Mouse (Mus musculus) left cerebral cortex, adult 2 months (tissue): ENCODE results near the gene Magi1. TPM values are rescaled to one million over a fixed set of nuclear protein-coding genes. Genes with fewer than 3 reads are reported as not detected.
A peak's percentile ranks its signal among the peaks of the same experiment; 100 is the strongest.

Source experiments
- DNase-seq, 2 experiments: peaks; one replicate each; pipeline ENCODE4 v3.0.0; 2021 to 2022; ENCODE audit warnings: low spot score in 2 of 2, mixed read lengths in 1 of 2; ENCODE audit errors: extremely low spot score in 1 of 2
- H3K27ac ChIP-seq: fragments of 200-600 bp; 2 replicates; pipeline ENCODE4 v1.8.1; 2022
- H3K4me3 ChIP-seq: fragments of 200-600 bp; 2 replicates; pipeline ENCODE4 v1.8.1; 2022
- CTCF ChIP-seq: fragments of 200-600 bp; IDR thresholded peaks from 2 replicates; pipeline ENCODE4 v1.8.1; 2022; ENCODE audit warnings: antibody characterized with exemption, mild to moderate bottlenecking, moderate library complexity
- intact Hi-C: fragments of 180-260 bp; cut with DNase I; formaldehyde crosslinking; loops from one replicate; pipeline ENCODE4 v1.15.1; 2025
- total RNA-seq, 2 experiments: library from RNA; stranded (reverse); gene quantifications; 2 replicates each; pipeline ENCODE4 v1.2.3; 2021

The Magi1 gene
- total RNA-seq, 2 experiments from 2014 or later: 87.5 to 94.2 TPM

DNA sequence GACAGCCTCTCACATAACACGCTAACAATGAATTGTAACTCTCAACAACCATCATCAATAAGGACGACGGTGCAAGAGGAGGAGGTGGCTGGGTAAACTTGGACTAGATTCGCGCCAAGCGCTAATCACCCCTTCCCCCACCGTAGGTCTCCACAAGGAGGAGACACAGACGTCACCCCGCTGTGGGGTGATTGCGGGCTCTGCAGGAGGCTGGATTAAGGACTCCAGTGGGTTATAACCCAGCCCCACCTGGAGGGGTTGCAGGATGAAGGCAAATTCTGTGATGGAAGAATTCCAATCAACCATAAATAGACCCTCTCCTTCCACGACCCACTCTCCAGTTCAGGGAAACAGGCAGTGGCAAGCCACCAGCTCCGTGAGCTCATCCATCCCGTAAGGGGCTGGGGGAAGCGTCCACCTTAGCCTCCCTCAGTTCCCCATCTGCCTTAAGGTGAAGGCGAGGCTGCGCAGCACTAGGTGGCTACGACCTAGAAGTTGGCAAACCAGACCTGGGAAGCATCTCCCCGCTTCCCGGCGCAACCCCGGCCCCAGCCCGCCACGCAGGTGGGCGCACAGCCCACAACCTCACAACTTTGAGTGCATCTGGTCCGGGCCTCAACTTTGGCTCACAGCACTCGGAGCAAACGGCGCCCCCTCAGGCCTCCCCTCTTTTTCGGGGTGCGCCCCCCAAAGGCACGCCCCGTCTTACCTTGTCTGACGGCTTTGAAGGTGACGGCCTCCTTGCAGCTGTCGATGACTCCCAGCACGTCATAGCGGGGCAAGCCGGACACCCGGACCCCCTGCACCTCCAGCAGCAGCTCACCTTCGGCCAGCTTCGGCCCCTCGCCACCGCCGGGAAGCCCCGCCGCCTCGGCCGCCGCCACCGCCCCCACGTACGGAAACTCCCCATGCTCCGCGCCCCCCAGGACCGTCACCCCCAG, 1.1 kb downstream of the Magi1 start:
- intact Hi-C loops: loop anchor here (2.0 kb wide), 3 partner anchors 56 to 202 kb away; no protein-coding TSS in a partner anchor
- Histone ChIP-seq H3K4me3 (peak overlapping the region; percentile 86), H3K27ac (peak overlapping the region; percentile 84)
- TF ChIP-seq CTCF: no peak; the same call in none of the 2 replicates
- peak; percentile 23 to 32 for DNase-seq

DNA sequence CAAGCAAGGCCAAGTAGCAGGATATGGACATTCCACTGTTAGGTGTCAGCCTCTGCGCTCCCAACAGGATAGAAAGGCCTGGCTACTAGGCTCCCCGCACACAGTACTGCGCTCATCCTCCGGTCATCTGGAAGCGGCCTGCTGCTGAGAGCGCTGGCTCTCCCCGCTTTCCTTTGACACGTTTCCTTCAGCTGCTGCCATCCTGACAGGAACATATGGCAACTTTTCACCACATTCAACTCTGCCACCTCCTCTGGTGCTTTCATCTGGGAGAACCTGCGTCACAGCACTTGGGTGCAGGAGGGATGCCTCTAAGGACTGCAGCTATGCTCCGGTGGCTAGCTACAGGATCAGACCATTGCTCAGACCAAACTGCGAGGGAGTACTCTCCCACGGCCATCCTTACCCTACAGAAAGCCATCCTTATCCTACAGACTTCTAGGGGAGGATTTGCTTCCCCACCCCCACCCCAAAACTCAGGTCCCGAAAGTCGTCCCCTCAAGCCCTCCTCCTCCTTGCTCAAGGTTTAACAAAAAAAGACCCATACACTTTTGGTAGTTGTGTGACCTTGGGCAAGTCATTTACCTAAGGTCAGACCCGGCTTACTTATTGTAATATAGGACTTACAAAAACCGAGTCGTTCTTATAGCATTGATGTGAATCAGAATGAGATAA, 2.0 kb downstream of the Magi1 start:
- DNase-seq: peak; percentile 23 to 47
- intact Hi-C loops: loop anchor here (2.0 kb wide), 3 partner anchors 55 to 201 kb away; no protein-coding TSS in a partner anchor
- no peak for TF ChIP-seq CTCF
- H3K4me3 ChIP-seq: peak overlapping the region; percentile 86
- H3K27ac ChIP-seq: peak overlapping the region; percentile 84

DNA sequence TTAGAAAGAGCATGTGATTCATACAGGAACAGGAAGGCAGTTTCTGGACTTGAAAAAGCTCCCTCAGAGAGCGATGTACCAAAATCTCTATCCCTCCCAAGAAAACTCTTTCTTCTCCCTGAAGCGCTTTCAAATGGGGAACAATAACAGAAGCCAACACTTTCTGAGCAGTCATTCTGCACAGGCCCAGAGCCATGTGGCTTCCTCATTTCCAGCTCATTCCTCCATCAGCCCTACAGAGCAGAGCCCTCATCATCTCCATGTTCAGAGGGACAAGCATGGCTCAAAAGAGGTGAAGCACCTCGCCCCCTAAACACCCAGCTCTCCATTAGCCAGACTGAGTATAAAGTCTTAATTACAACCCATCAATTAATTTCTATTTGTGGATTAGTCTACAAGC, 9.8 kb downstream of the Magi1 start:
- intact Hi-C loops: no loop called here
- no peak overlapping the region for H3K27ac ChIP-seq
- no peak for TF ChIP-seq CTCF
- no peak for DNase-seq
- H3K4me3 ChIP-seq: no peak overlapping the region

DNA sequence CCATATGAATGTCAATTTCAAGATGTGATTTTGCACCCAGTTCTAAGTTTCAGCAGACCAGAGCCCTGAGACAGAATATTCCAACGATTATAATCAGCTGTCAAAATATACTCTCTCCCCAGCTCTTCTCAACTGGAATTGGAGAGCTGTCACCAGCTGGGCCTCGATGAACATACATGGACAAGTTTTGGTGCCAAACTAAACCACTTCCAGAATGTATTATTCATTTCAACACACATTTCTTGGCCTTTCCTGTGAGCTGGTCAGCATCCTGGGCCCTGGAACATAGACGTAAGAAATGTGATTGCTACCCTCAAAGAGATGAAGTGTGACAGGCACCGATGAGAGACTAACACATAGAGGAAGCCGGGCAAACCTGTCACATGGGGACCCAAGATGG, 13.7 kb downstream of the Magi1 start:
- Histone ChIP-seq H3K4me3 (no peak overlapping the region), H3K27ac (no peak overlapping the region)
- no peak for TF ChIP-seq CTCF
- no peak for DNase-seq
- intact Hi-C loops: no loop called here

DNA sequence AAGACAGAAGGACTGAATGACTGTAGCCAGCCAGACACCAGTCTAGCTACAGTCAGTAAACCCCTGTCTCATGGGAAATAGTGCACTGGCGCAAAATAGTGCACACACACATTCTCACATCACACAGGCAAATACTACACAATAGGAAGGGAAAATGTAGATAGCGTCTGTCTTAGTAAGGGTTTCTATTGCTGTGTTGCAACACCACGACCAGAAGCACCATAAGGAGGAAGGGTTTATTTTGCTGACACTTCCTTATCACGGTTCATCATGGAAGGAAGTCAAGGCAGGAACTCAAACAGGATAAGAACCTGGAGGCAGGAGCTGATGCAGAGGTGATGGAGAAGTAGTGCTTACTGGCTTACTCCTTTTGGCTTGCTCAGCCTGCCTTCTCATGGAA, 14.5 kb downstream of the Magi1 start:
- no peak for TF ChIP-seq CTCF
- Histone ChIP-seq H3K27ac (no peak overlapping the region), H3K4me3 (no peak overlapping the region)
- intact Hi-C loops: no loop called here
- no peak for DNase-seq

DNA sequence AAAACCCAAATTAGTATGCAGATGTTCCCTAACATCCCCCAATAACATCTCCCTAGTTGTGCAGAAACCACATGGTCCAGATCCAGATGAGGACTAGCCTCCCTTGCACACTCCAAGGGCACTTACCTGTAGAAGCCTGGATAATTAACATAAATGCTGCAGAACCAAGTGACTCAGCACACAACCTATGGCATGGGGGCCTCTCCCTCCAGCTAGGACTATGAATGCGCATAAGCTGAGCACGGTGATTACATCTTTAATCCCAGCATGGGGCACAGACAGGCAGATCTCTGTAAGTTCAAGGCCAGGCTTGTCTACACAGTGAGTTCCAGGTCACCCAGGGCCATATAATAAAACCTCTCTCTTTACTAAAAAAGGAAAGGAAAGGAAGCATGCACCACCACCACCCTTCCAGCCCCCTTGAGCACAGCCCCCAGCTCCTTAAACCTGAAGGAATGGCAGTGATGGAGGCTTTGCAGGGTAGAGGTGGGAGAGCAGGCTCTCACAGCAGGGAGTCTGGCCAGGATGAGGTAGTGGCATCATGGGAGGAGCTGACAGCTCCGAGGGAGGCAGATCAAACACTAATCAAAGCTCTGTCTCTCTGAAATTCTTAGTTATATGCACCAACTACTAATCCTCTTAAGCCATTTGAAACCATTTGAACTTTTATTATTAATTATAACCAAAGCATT, 18.3 kb downstream of the Magi1 start:
- intact Hi-C loops: no loop called here
- no peak for TF ChIP-seq CTCF
- Histone ChIP-seq H3K27ac (no peak overlapping the region), H3K4me3 (no peak overlapping the region)
- DNase-seq: no peak

DNA sequence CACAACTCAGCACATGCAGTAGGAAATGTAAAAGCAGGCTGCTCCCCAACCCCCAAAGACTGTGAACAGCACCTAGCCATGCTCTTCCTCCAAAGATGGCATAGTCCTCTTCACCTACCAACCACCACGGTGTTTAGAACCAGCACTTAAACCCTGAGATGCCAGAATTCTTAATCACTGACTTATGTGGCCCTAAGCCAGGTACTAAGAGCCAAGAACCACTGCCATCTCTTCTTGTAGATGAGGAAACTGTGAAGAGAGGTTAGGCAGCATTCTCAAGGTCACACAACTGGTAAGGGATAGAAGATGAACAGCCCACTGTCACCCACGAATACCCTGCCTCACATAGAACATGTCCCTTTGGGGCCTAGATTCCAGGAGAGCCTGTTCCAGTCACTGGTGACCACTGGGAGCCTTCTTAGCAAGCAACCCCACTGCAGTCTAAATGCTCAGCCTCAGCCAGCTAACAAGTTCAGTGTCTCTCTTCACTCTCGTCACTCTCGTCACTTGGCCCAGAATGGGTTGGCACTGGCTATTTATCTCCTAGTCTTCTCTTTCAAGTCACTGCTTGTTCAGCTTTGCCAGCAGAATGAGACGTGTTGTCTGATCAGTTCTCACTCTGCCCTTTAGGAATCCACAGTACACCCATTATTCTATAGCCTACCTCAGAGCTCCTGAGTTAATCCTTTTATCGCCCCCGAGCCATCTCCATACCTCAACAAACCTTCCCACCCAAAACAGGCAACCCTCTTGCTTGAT, 19.4 kb downstream of the Magi1 start:
- intact Hi-C loops: no loop called here
- Histone ChIP-seq H3K27ac (no peak overlapping the region), H3K4me3 (no peak overlapping the region)
- no peak for TF ChIP-seq CTCF
- no peak for DNase-seq

DNA sequence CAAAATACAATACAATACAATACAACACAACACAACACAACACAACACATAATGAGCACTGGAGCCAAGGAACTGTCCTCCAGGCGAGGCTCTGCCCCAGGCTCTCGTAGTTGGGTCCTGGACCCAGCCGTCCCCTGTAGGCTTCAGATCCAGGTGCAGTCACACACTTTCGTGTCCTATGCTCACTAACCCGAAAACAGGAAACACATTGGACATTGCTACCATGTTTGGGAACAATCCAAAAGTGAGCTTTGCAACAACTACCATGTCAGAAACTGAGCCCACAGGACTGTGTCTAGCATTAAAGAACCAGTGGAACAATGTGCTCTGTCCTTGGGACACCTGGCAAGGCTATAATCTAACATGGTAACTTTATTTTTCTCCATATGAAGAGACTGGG, 22.9 kb downstream of the Magi1 start:
- intact Hi-C loops: no loop called here
- DNase-seq: no peak
- TF ChIP-seq CTCF: no peak
- H3K27ac ChIP-seq: no peak overlapping the region
- no peak overlapping the region for H3K4me3 ChIP-seq

DNA sequence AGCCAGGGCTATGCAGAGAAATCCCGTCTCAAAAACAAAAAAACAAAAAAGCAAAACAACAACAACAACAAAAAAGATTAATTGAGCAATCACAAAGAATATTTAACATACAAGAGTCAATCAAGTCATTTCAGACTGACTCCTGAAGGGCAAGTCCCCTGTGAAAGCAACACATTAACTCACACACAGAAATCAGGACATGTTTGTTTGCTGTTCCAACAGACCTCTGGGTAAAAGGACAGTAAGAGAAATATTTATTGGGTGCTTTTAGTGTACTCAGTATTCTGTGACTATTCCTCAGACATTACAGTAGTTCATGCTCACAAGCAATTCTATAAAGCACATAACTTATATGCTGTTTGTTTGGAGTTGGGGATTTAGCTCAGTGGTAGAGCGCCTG, 23.7 kb downstream of the Magi1 start:
- intact Hi-C loops: no loop called here
- DNase-seq: no peak
- no peak overlapping the region for H3K27ac ChIP-seq
- TF ChIP-seq CTCF: no peak
- H3K4me3 ChIP-seq: no peak overlapping the region

DNA sequence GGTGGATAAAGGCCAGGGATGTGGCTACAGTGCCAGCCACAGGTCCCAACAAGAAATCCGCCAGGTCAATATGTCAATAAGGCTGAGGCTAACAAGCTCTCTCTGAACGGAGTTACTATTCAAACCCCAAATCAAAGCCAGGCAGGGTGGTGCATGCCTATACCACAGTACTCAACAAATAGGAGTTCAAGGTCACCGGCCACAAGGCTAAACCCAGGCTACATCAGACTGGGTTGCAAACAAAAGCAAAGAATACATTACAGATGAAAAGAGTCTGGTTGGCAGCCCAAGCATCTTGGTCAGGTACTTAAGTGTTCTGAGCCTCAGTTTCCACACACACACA, 25.9 kb downstream of the Magi1 start:
- TF ChIP-seq CTCF: no peak
- DNase-seq: no peak
- no peak overlapping the region for H3K27ac ChIP-seq
- H3K4me3 ChIP-seq: no peak overlapping the region
- intact Hi-C loops: no loop called here
